Mouse (Mus musculus): ENCODE data around the gene Lbx2. TPM values are rescaled to one million over a fixed set of nuclear protein-coding genes. Genes with fewer than 3 reads are reported as not detected.
A peak's percentile ranks its signal among the peaks of the same experiment; 100 is the strongest.

Gene Lbx2
- polyA plus RNA-seq, 1 experiment from 2014 or later = 0.73 TPM

DNA sequence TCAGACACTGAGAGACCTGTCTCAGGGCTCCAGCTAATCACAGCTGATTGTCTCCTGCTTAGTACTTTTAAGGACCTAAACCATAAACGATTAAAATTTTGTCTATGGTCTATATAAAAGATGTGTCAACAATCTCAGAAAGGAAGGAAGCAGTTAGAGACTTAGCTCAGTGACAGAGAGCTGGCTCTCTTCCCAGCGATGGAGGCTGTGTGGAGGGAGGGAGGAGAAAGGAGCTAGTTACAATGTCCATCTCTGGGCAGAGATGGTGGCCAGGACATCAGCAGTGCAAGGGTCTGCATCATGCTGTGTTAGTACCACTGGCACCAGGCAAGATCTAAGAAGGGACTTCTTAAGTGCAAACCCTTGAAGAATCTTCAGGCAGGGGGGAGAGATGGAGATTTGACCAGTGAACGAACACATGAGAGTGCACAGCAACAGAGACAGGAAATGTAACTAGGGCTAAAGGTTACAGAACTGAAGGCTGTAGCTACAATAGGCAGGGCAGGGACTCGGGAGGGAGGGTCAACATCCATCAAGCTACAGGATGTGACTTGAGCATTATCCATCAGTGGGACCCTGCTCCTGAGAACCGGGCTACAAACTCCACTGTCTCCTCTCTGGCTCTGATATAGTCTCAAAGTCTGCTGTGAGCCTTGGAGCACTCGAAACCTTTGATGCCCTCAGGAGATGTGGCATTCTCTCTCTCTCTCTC, 6.4 kb downstream of the Lbx2 start:
- H3K9ac ChIP-seq (replicated peaks; ENCODE audit: low read length) = no peak overlapping the region
- H3K4me3 ChIP-seq (ENCODE audit: low read depth, low read length) = no peak overlapping the region
- 33% methylated on average over 6 of the region's 6 CpGs for WGBS
- no peak overlapping the region for H3K4me2 ChIP-seq (ENCODE audit: low read depth, low read length)
- H3K9me3 ChIP-seq (replicated peaks; ENCODE audit: control insufficient read depth, low read length) = no peaks in the 10 kb centered on the region
- peaks cover 25% of the 10 kb centered on the region for H3K27me3 ChIP-seq (ENCODE audit: control insufficient read depth, insufficient read depth, low read length)
- no peak overlapping the region for H3K27ac ChIP-seq (replicated peaks; ENCODE audit: low read depth, low read length)
- ATAC-seq (replicated peaks; ENCODE audit: insufficient number of reproducible peaks, low FRiP score, low TSS enrichment, low read depth) = no peak
- H3K4me1 ChIP-seq (ENCODE audit: control insufficient read depth, insufficient read depth, low read length) = no peaks in the 10 kb centered on the region
- DNase-seq (ENCODE audit: low spot score) = no peak
- H3K36me3 ChIP-seq (replicated peaks; ENCODE audit: control insufficient read depth, insufficient read depth, low read depth, low read length) = no peaks in the 10 kb centered on the region

DNA sequence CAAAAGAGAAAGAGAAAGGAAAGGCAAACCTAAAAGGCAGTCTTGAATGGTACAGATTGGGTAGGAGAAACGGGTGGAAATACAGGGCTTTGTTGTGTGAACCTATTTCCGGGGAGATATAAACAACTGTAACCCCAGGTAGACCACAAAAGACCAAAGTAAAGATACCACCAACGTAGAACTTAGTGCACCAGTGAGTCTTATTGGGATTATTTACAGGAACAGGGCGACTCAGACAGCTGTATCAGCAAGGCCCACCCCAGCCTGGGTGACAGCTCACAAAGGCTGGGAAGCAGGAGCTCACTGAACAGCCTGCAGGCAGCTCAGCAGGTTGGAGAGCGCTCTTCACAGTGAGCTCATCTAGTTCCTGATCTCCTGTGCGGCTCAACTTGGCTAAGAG, 9.8 kb downstream of the Lbx2 start:
- Histone ChIP-seq H3K4me2 (ENCODE audit: low read depth, low read length) (no peak overlapping the region), H3K36me3 (replicated peaks; ENCODE audit: control insufficient read depth, insufficient read depth, low read depth, low read length) (no peaks in the 10 kb centered on the region), H3K27me3 (ENCODE audit: control insufficient read depth, insufficient read depth, low read length) (no peaks in the 10 kb centered on the region), H3K27ac (replicated peaks; ENCODE audit: low read depth, low read length) (no peak overlapping the region), H3K9ac (replicated peaks; ENCODE audit: low read length) (no peak overlapping the region), H3K9me3 (replicated peaks; ENCODE audit: control insufficient read depth, low read length) (no peaks in the 10 kb centered on the region), H3K4me1 (ENCODE audit: control insufficient read depth, insufficient read depth, low read length) (no peaks in the 10 kb centered on the region), H3K4me3 (ENCODE audit: low read depth, low read length) (no peak overlapping the region)
- ATAC-seq (replicated peaks; ENCODE audit: insufficient number of reproducible peaks, low FRiP score, low TSS enrichment, low read depth) (no peak), DNase-seq (ENCODE audit: low spot score) (no peak)
- WGBS = 40% methylated on average over 6 of the region's 6 CpGs

DNA sequence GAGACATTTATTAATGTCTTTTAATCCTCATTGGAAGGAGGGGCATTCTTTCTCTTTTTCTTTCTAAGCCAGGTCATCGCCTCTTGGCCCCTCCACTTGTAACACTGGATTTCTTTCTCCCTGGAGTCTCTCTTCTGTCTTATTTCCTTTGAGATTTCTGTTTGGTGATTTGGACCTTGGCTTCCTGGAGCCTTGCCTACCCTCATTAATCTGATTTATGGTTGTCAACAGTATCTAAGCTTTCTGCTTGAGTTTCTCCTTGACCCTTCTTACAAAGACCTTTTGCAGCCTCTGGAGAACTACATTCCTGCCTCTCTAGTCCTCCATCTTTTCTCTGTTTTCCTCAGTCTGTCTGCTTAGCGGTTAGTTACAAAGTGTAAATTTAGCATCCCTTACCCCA, 12.2 kb downstream of the Lbx2 start:
- Histone ChIP-seq H3K9me3 (replicated peaks; ENCODE audit: control insufficient read depth, low read length) (no peaks in the 10 kb centered on the region), H3K9ac (replicated peaks; ENCODE audit: low read length) (no peak overlapping the region), H3K27ac (replicated peaks; ENCODE audit: low read depth, low read length) (no peak overlapping the region), H3K4me3 (ENCODE audit: low read depth, low read length) (no peak overlapping the region), H3K36me3 (replicated peaks; ENCODE audit: control insufficient read depth, insufficient read depth, low read depth, low read length) (no peaks in the 10 kb centered on the region), H3K4me1 (ENCODE audit: control insufficient read depth, insufficient read depth, low read length) (peaks cover 3% of the 10 kb centered on the region; the same call in 1 of the 2 replicates), H3K27me3 (ENCODE audit: control insufficient read depth, insufficient read depth, low read length) (no peaks in the 10 kb centered on the region; the same call in none of the 2 replicates), H3K4me2 (ENCODE audit: low read depth, low read length) (no peak overlapping the region)
- no peak for ATAC-seq (replicated peaks; ENCODE audit: insufficient number of reproducible peaks, low FRiP score, low TSS enrichment, low read depth)
- 70% methylated on average over 2 of the region's 2 CpGs for WGBS
- no peak for DNase-seq (ENCODE audit: low spot score)

DNA sequence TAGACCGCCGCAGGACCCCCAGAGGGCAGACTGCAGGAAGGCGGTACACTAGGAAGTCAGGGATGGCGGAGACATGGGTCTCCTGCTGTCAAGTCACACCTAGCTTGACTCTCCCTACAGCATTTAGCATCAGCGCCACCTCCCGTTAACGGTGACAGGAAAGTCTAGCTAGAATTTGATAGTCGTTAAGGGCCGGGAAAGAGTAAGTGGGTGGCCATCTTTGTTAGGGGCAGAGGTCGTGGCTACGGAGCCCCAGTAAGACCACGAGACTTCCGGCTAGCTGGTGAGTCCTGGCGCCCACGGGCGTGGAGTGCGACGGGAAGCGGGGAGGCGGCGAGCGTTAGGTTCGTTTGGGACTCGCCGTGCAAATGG, 15.1 kb downstream of the Lbx2 start, which contains the start of the genes Ccdc142 and Gm42688:
Ccdc142 (plus strand) TSS at position 286 of the 372 bp plus-strand sequence.
Gm42688 (plus strand) TSS at position 302 of the 372 bp plus-strand sequence.
- Histone ChIP-seq H3K9me3 (replicated peaks; ENCODE audit: control insufficient read depth, low read length) (no peaks in the 10 kb centered on the region), H3K27ac (replicated peaks; ENCODE audit: low read depth, low read length) (peak within 1 kb of the TSS; percentile 22; the same call in 1 of the 2 replicates), H3K9ac (replicated peaks; ENCODE audit: low read length) (peak within 1 kb of the TSS; percentile 76), H3K36me3 (replicated peaks; ENCODE audit: control insufficient read depth, insufficient read depth, low read depth, low read length) (no peaks in the 10 kb centered on the region), H3K4me2 (ENCODE audit: low read depth, low read length) (peak within 1 kb of the TSS; percentile 99), H3K4me3 (ENCODE audit: low read depth, low read length) (peak within 1 kb of the TSS; percentile 62), H3K4me1 (ENCODE audit: control insufficient read depth, insufficient read depth, low read length) (peaks cover 3% of the 10 kb centered on the region; the same call in 1 of the 2 replicates), H3K27me3 (ENCODE audit: control insufficient read depth, insufficient read depth, low read length) (no peaks in the 10 kb centered on the region; the same call in none of the 2 replicates)
- DNase-seq (ENCODE audit: low spot score) (peak; percentile 87), ATAC-seq (replicated peaks; ENCODE audit: insufficient number of reproducible peaks, low FRiP score, low TSS enrichment, low read depth) (peak; percentile 80)
- 2% methylated on average over 25 of the region's 25 CpGs for WGBS

DNA sequence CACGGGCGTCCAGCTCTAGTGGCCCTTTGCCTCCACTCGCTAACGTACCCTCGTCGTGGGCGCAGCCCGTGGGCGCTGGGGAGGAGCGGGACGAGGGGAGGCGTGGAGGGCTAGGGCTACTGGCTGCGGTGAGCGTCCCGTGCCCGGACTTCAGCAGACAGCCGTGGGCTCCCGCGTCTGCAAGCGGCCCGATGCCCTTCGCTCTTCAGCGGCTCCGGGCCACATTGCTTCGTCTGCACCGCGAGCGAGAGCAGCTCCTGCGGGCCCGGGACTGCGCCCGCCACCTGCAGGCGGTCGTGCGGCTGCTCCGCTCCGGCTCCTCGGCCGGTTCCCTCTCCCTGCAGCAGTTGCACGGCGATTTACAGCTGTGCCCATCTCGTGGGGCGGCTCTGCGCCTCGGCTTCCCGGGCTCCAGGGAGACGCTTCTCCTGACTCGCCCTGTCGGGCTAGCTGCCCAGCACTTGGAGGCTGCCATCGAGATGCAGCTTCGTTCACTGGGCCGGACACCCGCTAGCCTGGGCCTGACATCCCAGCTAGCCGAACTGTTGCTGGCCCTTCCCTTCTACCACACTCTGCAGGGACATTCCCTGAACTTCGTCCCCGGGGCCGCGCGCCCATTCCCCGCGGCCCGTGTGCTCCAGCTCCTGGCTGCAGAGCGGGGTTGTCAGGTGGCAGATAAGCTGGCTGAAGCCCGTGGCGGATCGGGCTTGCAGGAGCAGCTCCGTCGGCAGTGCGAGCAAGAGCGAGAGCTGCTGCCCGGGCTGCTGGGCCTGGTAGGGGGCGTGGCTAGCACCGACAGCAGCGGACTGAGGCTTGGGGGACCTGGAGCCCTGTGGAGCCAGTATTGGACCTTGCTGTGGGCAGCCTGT, 15.8 kb downstream of the Lbx2 start:
- under 1% methylated on average over 62 of the region's 74 CpGs for WGBS
- Histone ChIP-seq H3K9me3 (replicated peaks; ENCODE audit: control insufficient read depth, low read length) (no peaks in the 10 kb centered on the region), H3K9ac (replicated peaks; ENCODE audit: low read length) (peak overlapping the region; percentile 76), H3K4me1 (ENCODE audit: control insufficient read depth, insufficient read depth, low read length) (peaks cover 3% of the 10 kb centered on the region; the same call in 1 of the 2 replicates), H3K4me3 (ENCODE audit: low read depth, low read length) (peak overlapping the region; percentile 62), H3K4me2 (ENCODE audit: low read depth, low read length) (peak overlapping the region; percentile 99), H3K27me3 (ENCODE audit: control insufficient read depth, insufficient read depth, low read length) (no peaks in the 10 kb centered on the region; the same call in none of the 2 replicates), H3K27ac (replicated peaks; ENCODE audit: low read depth, low read length) (peak overlapping the region; percentile 22; the same call in 1 of the 2 replicates), H3K36me3 (replicated peaks; ENCODE audit: control insufficient read depth, insufficient read depth, low read depth, low read length) (no peaks in the 10 kb centered on the region)
- DNase-seq (ENCODE audit: low spot score) = peak; percentile 73
- peak; percentile 69 for ATAC-seq (replicated peaks; ENCODE audit: insufficient number of reproducible peaks, low FRiP score, low TSS enrichment, low read depth)

DNA sequence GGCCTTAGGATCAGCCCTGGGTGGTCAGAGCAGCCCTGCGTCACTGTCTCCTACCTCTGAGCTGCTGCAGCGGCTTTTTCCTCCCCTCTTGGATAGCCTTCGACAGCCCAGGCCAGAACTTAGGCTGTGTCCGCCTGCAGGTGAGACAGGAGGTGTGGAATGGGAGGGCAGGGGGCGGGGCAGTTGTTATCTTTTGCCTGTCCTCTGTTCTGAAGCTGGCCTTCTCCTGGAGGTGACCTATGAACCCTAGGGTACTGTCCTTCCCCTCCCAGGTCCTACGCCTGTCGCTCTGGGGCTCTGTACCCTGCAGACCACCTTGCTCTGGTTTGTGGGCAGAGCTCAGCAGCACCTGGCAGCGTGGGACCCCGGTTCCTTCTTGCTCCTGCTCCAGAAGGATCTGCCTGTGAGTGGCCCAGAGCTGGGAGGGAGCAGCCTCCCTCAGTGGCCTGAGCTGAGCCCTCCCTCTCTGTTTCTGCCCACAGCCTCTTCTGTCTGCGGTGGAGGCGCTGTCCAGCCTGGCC, 17.0 kb downstream of the Lbx2 start:
- no peak for ATAC-seq (replicated peaks; ENCODE audit: insufficient number of reproducible peaks, low FRiP score, low TSS enrichment, low read depth)
- H3K4me2 ChIP-seq (ENCODE audit: low read depth, low read length) = peak overlapping the region; percentile 99

DNA sequence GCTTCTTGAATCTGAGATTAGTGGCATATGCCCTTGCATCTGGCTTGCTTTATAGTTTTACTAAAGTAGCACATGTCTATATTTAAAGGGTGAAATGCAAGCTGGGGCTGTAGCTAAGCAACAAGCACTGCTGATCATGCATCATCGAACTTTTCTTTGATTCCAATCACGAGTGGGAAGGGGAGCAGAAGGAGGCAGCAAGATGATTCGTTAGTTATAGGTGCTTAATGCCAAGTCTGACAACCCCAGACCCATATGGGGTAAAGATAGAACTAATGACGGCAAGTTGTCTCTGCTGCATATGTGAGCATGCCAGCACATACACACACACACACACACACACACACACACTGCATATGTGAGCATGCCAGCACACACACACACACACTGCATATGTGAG, 18.0 kb downstream of the Lbx2 start:
- 81% methylated on average over 4 of the region's 4 CpGs for WGBS
- Histone ChIP-seq H3K27me3 (ENCODE audit: control insufficient read depth, insufficient read depth, low read length) (no peaks in the 10 kb centered on the region; the same call in none of the 2 replicates), H3K27ac (replicated peaks; ENCODE audit: low read depth, low read length) (no peak overlapping the region), H3K4me1 (ENCODE audit: control insufficient read depth, insufficient read depth, low read length) (peaks cover 3% of the 10 kb centered on the region), H3K9me3 (replicated peaks; ENCODE audit: control insufficient read depth, low read length) (no peaks in the 10 kb centered on the region), H3K4me3 (ENCODE audit: low read depth, low read length) (no peak overlapping the region), H3K36me3 (replicated peaks; ENCODE audit: control insufficient read depth, insufficient read depth, low read depth, low read length) (no peaks in the 10 kb centered on the region), H3K9ac (replicated peaks; ENCODE audit: low read length) (no peak overlapping the region), H3K4me2 (ENCODE audit: low read depth, low read length) (no peak overlapping the region)
- ATAC-seq (replicated peaks; ENCODE audit: insufficient number of reproducible peaks, low FRiP score, low TSS enrichment, low read depth) (no peak), DNase-seq (ENCODE audit: low spot score) (no peak)

More for the DNA sequence above, 17.0 kb downstream of the Lbx2 start:
- Histone ChIP-seq H3K27me3 (ENCODE audit: control insufficient read depth, insufficient read depth, low read length) (no peaks in the 10 kb centered on the region; the same call in none of the 2 replicates), H3K27ac (replicated peaks; ENCODE audit: low read depth, low read length) (no peak overlapping the region), H3K9ac (replicated peaks; ENCODE audit: low read length) (peak overlapping the region; percentile 25; the same call in 1 of the 2 replicates), H3K9me3 (replicated peaks; ENCODE audit: control insufficient read depth, low read length) (no peaks in the 10 kb centered on the region), H3K4me3 (ENCODE audit: low read depth, low read length) (no peak overlapping the region), H3K36me3 (replicated peaks; ENCODE audit: control insufficient read depth, insufficient read depth, low read depth, low read length) (no peaks in the 10 kb centered on the region), H3K4me1 (ENCODE audit: control insufficient read depth, insufficient read depth, low read length) (peaks cover 3% of the 10 kb centered on the region)
- DNase-seq (ENCODE audit: low spot score) = no peak
- WGBS = 46% methylated on average over 11 of the region's 11 CpGs
